23 mouse cellular contexts compared by ENCODE assay signal in genomic region chr5:66382111-66382510, GRCm38 (mm10).
"Had no signal": no experiment of that assay in that cellular context is flagged by ENCODE, and none has a peak within 500 bp of the region (broad histone marks: within the 10 kb centered on the region; RNA-seq: fewer than 3 reads in every experiment).

No protein-coding gene starts in this region.

- H3K9ac ChIP-seq: liver, embryonic 13.5 days; liver, embryonic 15.5 days; liver, postnatal 0 days; lung, embryonic 15.5 days; midbrain, embryonic 13.5 days; midbrain, embryonic 15.5 days; neural tube, embryonic 12.5 days; stomach, embryonic 15.5 days had no signal

- H3K36me3 ChIP-seq: liver, embryonic 13.5 days; liver, embryonic 15.5 days; midbrain, embryonic 13.5 days; midbrain, embryonic 15.5 days; neural tube, embryonic 12.5 days; stomach, embryonic 15.5 days had no signal

- H3K4me2 ChIP-seq: liver, embryonic 13.5 days; liver, embryonic 15.5 days; lung, embryonic 15.5 days; midbrain, embryonic 11.5 days; midbrain, embryonic 13.5 days; midbrain, embryonic 15.5 days; neural tube, embryonic 12.5 days; stomach, embryonic 15.5 days had no signal

- H3K27me3 ChIP-seq: liver, embryonic 13.5 days; liver, embryonic 15.5 days; lung, embryonic 15.5 days; midbrain, embryonic 13.5 days; midbrain, embryonic 15.5 days; neural tube, embryonic 12.5 days; stomach, embryonic 15.5 days had no signal

- ATAC-seq: liver, postnatal 0 days; lung, postnatal 0 days; midbrain, embryonic 13.5 days; midbrain, embryonic 15.5 days had no signal

- H3K27ac ChIP-seq: liver, embryonic 13.5 days; liver, embryonic 15.5 days; lung, embryonic 15.5 days; macrophage; midbrain, embryonic 13.5 days; midbrain, embryonic 15.5 days; neural tube, embryonic 12.5 days; stomach, embryonic 15.5 days; stomach, postnatal 0 days had no signal

- H3K9me3 ChIP-seq: liver, embryonic 13.5 days; liver, embryonic 15.5 days; lung, embryonic 15.5 days; midbrain, embryonic 13.5 days; midbrain, embryonic 15.5 days; neural tube, embryonic 12.5 days; stomach, embryonic 15.5 days had no signal

- H3K4me1 ChIP-seq: liver, embryonic 13.5 days; liver, embryonic 15.5 days; lung, embryonic 15.5 days; stomach, embryonic 15.5 days had no signal

- DNase-seq: liver, embryonic 13.5 days; liver, postnatal 0 days; lung, adult 2 months; lung, postnatal 14 days; lung, postnatal 36 days; retina, postnatal 1 day; right cerebral cortex, adult 18-20 months; right cerebral cortex, postnatal 25 days; right cerebral cortex, postnatal 4 days; spleen, adult 18-20 months; thymus, adult 2 months; thymus, postnatal 25 days; thymus, postnatal 4 days had no signal

- H3K4me3 ChIP-seq: liver, embryonic 13.5 days; liver, embryonic 15.5 days; lung, embryonic 15.5 days; midbrain, embryonic 13.5 days; midbrain, embryonic 15.5 days; neural tube, embryonic 12.5 days; stomach, embryonic 15.5 days had no signal
